ENCODE assay signal across 9 mouse cellular contexts in the genomic region with DNA sequence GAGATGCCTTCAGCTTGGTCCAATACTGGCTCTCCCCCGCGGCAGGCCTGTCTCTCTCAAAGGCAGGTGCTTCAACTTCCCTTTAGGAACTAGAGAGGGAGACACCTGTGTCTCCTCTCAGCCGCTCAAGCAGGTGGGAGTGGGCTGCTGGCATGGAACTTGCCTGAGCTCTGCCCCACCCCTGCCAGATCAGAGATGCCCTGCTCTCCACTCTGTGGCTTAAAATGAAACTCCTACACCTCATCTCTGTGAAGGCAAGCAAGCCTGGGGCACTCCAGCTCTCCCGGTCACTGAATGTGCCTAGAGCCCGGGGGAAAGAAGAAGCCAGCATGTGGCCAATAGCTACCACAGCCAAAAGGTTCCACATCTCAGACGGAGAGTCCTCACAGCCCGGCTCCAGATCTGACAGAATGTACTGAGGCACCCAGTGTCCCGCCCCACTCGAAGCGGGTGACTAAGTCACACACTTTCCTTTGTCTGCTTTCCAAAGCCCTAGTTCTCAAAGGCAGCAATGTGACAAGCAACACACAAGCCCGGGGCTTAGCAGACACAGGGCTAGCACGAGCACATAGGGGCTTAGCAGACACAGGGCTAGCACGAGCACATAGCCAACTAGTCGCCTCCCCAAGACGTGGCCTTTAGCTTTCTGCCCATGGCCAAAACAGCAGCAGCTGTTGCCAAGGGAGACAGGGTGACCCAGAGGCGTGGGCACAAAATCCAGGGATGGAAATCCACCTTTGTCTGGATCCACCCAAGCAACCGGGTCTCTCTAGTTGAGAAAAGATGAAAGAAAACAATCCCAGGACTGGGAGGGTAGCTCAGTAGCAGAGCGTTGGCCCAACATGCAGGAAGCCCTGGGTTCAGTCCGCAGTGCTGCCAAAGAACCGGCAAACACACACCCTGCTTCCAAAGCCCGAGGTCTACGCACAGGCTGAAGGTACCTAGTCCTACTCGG. TPM values are rescaled to one million over a fixed set of nuclear protein-coding genes. Genes with fewer than 3 reads are reported as not detected.
DNase-seq lines count a peak whose midpoint lies in the region; ATAC-seq lines count a peak whose summit lies in the region.
"Had no signal": no experiment of that assay in that cellular context is flagged by ENCODE, and none has a peak within 500 bp of the region (broad histone marks: within the 10 kb centered on the region; RNA-seq: fewer than 3 reads in every experiment).

No protein-coding gene starts in this region.

- no peak overlapping the region; the same call in 1 of the 2 replicates for H3K27ac ChIP-seq in kidney, embryonic 14.5 days (ENCODE audit: low read depth, low read length)
- H3K27ac ChIP-seq in forebrain, embryonic 12.5 days: peak overlapping the region; percentile 51
- no peak overlapping the region for H3K27ac ChIP-seq in intestine, embryonic 14.5 days (ENCODE audit: low read depth)
- H3K27ac ChIP-seq: macrophage had no signal

- no peaks in the 10 kb centered on the region for H3K27me3 ChIP-seq in kidney, embryonic 14.5 days (ENCODE audit: control insufficient read depth, insufficient read depth, low read length)
- H3K27me3 ChIP-seq in forebrain, embryonic 12.5 days: 0 out of 2 replicates have a peak, but pooled peaks cover 3% of the 10 kb centered on the region
- H3K27me3 ChIP-seq in intestine, embryonic 14.5 days (replicated peaks; ENCODE audit: control insufficient read depth, insufficient read depth, low read length): no peaks in the 10 kb centered on the region

- H3K9me3 ChIP-seq in kidney, embryonic 14.5 days (ENCODE audit: control insufficient read depth, low read length): no peaks in the 10 kb centered on the region
- no peaks in the 10 kb centered on the region for H3K9me3 ChIP-seq in forebrain, embryonic 12.5 days
- no peaks in the 10 kb centered on the region for H3K9me3 ChIP-seq in intestine, embryonic 14.5 days (ENCODE audit: control insufficient read depth, low read length)

- H3K9ac ChIP-seq in kidney, embryonic 14.5 days (ENCODE audit: low read depth, low read length): peak overlapping the region; percentile 95
- H3K9ac ChIP-seq in forebrain, embryonic 12.5 days: peak overlapping the region; percentile 87
- H3K9ac ChIP-seq in intestine, embryonic 14.5 days (ENCODE audit: low read length): peak overlapping the region; percentile 14

- peaks cover 67% of the 10 kb centered on the region for H3K4me1 ChIP-seq in kidney, embryonic 14.5 days (ENCODE audit: control insufficient read depth, insufficient read depth, low read length)
- H3K4me1 ChIP-seq in forebrain, embryonic 12.5 days: peaks cover 86% of the 10 kb centered on the region
- peaks cover 67% of the 10 kb centered on the region for H3K4me1 ChIP-seq in intestine, embryonic 14.5 days (replicated peaks; ENCODE audit: control insufficient read depth, insufficient read depth, low read length)

- DNase-seq in kidney, adult 9 months: no peak
- DNase-seq in T-cell, adult 2 months (ENCODE audit: low spot score): peak; percentile 49
- no peak for DNase-seq in intestine, embryonic 14.5 days (ENCODE audit: low spot score)
- peak; percentile 54 to 63 for DNase-seq in lung, postnatal 4 days
- DNase-seq in thymus, postnatal 14 days: peak; percentile 60
- no peak for DNase-seq in layer of hippocampus, postnatal 10 days (ENCODE audit: low spot score in 2 of 2)

- ATAC-seq in kidney, embryonic 14.5 days (ENCODE audit: low FRiP score, low TSS enrichment): no peak
- no peak for ATAC-seq in forebrain, embryonic 12.5 days (ENCODE audit: low FRiP score)
- no peak for ATAC-seq in intestine, embryonic 14.5 days (replicated peaks; ENCODE audit: low FRiP score, low TSS enrichment, low read depth)

- H3K4me3 ChIP-seq in kidney, embryonic 14.5 days (ENCODE audit: low read length): peak overlapping the region; percentile 95
- H3K4me3 ChIP-seq in forebrain, embryonic 12.5 days (replicated peaks): peak overlapping the region; percentile 72
- peak overlapping the region; percentile 91 for H3K4me3 ChIP-seq in intestine, embryonic 14.5 days (ENCODE audit: low read depth, low read length)

- 39% methylated on average over 23 of the region's 23 CpGs for WGBS in kidney, embryonic 14.5 days
- WGBS in forebrain, embryonic 12.5 days: 27% methylated on average over 23 of the region's 23 CpGs
- 51% methylated on average over 23 of the region's 23 CpGs for WGBS in intestine, embryonic 14.5 days

- peak overlapping the region; percentile 90 for H3K4me2 ChIP-seq in kidney, embryonic 14.5 days (replicated peaks; ENCODE audit: low read depth, low read length)
- peak overlapping the region; percentile 91 for H3K4me2 ChIP-seq in forebrain, embryonic 12.5 days
- H3K4me2 ChIP-seq in intestine, embryonic 14.5 days (ENCODE audit: low read length): peak overlapping the region; percentile 95

- 0 out of 2 replicates have a peak, but pooled peaks cover 3% of the 10 kb centered on the region for H3K36me3 ChIP-seq in kidney, embryonic 14.5 days (ENCODE audit: control insufficient read depth, insufficient read depth, low read length)
- H3K36me3 ChIP-seq in forebrain, embryonic 12.5 days (replicated peaks): no peaks in the 10 kb centered on the region
- no peaks in the 10 kb centered on the region for H3K36me3 ChIP-seq in intestine, embryonic 14.5 days (ENCODE audit: control insufficient read depth, insufficient read depth, low read length)

RNA-seq across cellular contexts. Expression of a gene that starts 3.0 kb away (rescaled TPM):
- polyA plus RNA-seq in kidney, embryonic 14.5 days (2014; fragmentation: Nextera tagmentation; extraction: Ambion mirVana): 17.6 and 21.2 TPM in 2 replicates
- polyA plus RNA-seq in forebrain, embryonic 12.5 days (2016; fragmentation: Nextera tagmentation; extraction: Ambion mirVana): 23.1 and 23.6 TPM in 2 replicates
- polyA plus RNA-seq in intestine, embryonic 14.5 days (2014; fragmentation: Nextera tagmentation; extraction: Ambion mirVana): 12.7 and 14.3 TPM in 2 replicates
- 10 to 100 TPM; 12.2 to 14.2 TPM for total RNA-seq in layer of hippocampus, postnatal 10 days (2021)

Comparison
In these comparisons a context has a peak if more than half of its experiments do, and no peak if none do; other contexts are left out.
1. H3K9ac ChIP-seq: peak in every context shown above with its lines; median percentile 95 in kidney, embryonic 14.5 days; 87 in forebrain, embryonic 12.5 days; 14 in intestine, embryonic 14.5 days.
2. DNase-seq: peak in T-cell, adult 2 months (single experiment), lung, postnatal 4 days (2 of 2) and thymus, postnatal 14 days (single experiment); none in kidney, adult 9 months (single experiment), intestine, embryonic 14.5 days (single experiment) and layer of hippocampus, postnatal 10 days (0 of 2).
3. Peak in every context shown above with its lines, with median percentiles within 50 percentile points of each other: H3K4me2 ChIP-seq and H3K4me3 ChIP-seq.